Mouse (Mus musculus) monocyte, adult 5-6 weeks (primary cell): Measurements from ENCODE around the gene Flnb. TPM values are rescaled to one million over a fixed set of nuclear protein-coding genes. Genes with fewer than 3 reads are reported as not detected.

Experiments used
- ATAC-seq: fragments of 153-309, 156-312 bp; replicated peaks from 2 replicates; pipeline ENCODE4 v1.8.0; 2017; ENCODE audit warnings: mild to moderate bottlenecking; ENCODE audit not compliant: low TSS enrichment, insufficient number of reproducible peaks, severe bottlenecking, poor library complexity, low FRiP score
- total RNA-seq: library from RNA; stranded (forward); fragments of 200-1000, 200-491, 200-594 nt; gene quantifications from 3 replicates; pipeline ENCODE4 v1.2.3, GENCODE M21; 2017

Gene Flnb
- total RNA-seq, 1 experiment from 2014 or later, result 8.0 TPM

DNA sequence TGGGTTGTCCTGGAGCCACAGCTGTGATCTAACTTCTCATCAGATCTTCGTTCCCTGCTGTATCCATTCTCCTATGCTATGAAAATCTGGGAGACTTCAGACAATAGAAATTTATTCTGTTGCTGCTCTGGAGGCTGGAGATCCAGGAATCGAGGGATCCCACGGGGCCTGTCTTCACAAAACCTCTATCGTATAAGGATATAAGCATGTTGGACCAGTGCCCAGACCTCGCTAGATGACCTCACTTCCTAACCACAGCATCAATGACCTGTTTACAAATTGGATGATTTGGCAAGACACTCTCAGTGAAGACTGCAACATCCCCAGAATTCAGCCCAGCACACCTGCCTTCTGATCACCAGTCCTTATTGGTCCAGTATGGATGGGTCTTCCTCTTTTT lies 144.0 kb downstream of the Flnb start:
- no peak for ATAC-seq

GRCm38 (mm10) chr14:7962626-7963025 lies 144.9 kb downstream of the Flnb start:
- no peak for ATAC-seq

- no peak for ATAC-seq
Observed at GRCm38 (mm10) chr14:7963160-7963559, 145.4 kb downstream of the Flnb start.

GRCm38 (mm10) chr14:7964219-7964889 lies 146.6 kb downstream of the Flnb start:
- peak; percentile 67; the same call in 1 of the 2 replicates for ATAC-seq

DNA sequence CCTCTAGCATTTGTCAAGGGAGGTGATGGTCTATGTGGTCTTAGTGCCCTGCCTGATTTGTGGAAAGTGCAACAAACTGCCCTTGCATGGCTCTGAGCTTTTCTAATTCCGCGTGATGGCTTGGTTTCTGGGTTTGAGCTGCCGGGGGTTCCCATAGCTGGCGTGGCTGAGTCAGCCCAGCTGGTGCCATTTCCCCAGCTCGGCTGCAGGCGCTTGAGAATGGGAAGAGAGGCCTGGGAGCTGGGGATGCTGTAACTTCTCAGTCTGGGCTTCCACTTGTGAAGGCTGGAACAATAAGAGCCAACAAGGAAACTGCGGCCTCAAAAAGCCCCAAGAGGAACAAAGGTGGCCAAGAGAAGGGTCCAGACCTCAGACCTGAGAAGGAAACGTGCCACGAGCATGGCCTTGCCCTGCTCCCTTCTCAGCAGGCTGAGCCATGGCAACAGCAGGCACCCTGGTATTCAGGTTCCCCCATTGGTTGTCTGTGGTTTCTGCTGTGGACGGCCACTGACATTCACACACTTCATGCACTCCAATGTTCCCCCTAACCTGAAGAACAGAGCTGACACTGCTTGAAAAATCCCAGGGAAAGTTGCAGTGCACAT lies 154.2 kb downstream of the Flnb start:
- no peak for ATAC-seq

GRCm38 (mm10) chr14:7974643-7975042 lies 156.9 kb downstream of the Flnb start:
- no peak for ATAC-seq

DNA sequence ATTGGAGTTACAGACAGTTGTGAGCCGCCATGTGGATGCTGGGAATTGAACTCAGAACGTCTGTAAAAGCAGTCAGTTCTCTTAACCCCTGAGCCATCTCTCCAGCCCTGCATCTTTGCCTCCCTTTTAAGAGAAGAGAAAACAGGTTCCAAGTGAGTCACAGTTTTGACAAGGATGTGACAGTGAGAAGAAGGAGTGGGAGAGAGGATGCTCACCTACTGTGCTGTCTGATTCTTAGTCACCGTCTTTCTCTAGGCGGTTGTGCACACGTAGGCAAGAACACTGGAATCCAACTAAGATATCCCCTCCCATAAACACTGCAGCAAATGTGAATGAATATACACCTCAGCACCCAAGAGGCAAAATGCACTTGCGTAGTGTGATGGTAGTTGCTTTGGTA lies 157.4 kb downstream of the Flnb start:
- ATAC-seq, result no peak

DNA sequence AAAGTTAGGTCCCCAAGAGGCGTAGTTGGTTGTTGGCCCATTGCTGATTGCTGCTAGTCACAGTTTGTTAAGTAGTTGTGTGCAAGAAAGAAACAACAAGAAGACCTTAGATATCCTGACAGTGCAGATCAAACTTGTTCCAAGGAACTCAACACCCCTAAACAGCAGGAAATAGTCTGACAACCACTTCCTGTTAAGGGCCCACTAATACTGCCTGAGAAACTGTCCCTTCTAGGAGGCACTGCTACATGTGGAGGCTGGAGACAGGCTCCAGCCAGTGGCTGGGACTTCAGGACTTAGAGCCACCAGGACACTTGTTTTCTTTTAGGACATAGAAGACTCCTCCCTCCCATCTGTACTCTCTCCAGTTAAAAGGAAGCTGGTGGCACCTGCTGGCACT lies 159.7 kb downstream of the Flnb start:
- no peak for ATAC-seq

DNA sequence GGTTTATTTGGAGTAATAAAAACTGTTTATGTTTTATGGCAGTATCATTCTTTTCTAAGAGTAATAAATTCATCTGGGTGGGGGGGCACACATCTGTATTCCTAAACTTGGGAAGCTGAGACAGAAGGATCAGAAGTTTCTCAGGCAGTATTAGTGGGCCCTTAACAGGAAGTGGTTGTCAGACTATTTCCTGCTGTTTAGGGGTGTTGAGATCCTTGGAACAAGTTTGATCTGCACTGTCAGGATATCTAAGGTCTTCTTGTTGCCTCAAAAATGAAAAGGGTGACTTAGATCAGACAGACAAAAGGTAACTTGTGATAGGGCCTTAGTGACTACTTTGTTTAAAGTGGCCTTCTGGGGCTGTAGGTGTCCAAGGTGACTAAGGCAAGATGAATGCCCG lies 160.4 kb downstream of the Flnb start:
- no peak for ATAC-seq

- ATAC-seq, result no peak
Observed at GRCm38 (mm10) chr14:7981226-7981625, 163.5 kb downstream of the Flnb start.

DNA sequence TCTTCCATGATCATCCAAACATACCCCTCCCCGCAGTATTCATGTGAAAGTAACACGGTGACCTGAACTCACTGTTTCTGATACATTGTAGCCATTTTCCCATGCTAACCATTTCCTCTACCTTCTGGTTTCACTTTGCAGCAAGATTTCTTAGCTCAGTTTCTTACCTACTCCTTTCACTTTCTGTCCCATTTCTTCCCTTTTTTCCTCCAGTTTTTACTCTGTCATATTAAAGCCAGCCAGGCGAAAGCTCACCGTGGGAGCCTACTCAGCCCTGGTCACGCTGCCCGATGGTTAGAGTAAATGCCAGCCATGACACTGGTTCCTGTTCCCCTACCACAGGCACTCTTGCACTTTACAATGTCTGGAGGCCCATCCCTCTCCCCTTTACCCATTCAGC lies 169.2 kb downstream of the Flnb start:
- ATAC-seq, result peak; percentile 63

DNA sequence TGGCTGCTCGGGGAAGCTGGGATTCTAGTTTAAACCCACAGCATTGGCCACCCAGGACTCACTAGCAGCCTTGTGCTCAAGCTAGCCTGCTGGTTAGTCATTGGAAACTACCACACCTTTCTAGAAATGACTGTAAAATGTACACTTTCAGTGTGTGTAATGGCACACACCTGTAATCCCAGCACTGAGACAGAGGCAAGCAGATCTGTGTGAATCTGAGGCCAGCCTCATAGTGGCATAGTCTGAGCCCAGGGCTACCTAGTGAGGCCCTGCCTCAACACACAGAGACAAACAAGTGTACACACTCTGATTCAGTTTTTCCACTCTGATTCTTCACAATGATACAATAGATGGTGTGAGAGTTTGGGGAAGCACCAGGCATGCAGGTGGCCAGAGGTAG lies 171.6 kb downstream of the Flnb start:
- no peak for ATAC-seq

DNA sequence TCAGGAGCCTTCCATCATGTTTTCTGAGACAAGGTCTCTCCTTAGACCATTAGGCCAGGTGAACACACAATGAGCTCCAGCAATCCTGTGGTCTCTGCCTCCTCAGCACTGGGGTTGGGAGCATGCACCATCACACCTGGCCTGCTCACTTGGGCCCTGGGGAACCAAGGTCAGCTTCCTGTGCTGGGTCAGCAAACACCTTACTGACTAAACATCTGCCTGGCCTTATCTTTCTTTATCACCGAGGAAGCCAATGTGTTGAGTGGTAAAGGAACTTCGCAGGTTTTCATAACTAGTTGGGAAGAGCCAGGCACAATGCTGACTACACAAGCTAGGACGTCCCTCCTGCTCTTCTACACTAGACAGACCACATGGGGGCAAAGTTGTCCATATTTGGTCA lies 172.2 kb downstream of the Flnb start:
- no peak for ATAC-seq

GRCm38 (mm10) chr14:7991108-7991776 lies 173.5 kb downstream of the Flnb start:
- ATAC-seq, result no peak

GRCm38 (mm10) chr14:7992158-7992557 lies 174.4 kb downstream of the Flnb start:
- ATAC-seq, result no peak

DNA sequence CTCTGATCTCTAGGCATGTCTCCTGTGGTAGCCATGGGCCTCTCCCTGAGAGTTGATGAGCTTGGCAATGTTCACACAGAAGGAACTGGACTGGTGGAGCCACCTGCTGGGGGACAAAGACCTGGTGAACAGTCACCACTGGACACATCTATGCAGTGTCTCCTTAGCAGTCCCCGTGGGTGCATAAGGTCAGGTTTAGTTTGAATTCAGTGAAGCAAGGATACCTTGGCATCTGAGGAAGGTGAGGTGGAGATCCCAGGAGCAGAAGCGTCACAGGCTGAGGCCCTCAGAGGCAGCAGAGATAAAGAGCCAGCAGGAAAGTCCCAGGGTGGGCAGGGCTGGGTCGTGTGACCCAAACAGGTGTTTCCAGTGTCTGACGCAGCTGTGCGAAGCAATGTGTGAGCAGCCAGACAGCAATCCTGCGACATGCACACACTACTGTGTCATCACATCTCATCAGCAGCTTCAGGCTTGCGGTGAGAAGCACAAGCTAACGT lies 176.6 kb downstream of the Flnb start, which contains the start of gene Dnase1l3:
Dnase1l3 (minus strand) TSS at position 303 of the 497 bp plus-strand sequence.
- peak; percentile 12; the same call in 1 of the 2 replicates for ATAC-seq

DNA sequence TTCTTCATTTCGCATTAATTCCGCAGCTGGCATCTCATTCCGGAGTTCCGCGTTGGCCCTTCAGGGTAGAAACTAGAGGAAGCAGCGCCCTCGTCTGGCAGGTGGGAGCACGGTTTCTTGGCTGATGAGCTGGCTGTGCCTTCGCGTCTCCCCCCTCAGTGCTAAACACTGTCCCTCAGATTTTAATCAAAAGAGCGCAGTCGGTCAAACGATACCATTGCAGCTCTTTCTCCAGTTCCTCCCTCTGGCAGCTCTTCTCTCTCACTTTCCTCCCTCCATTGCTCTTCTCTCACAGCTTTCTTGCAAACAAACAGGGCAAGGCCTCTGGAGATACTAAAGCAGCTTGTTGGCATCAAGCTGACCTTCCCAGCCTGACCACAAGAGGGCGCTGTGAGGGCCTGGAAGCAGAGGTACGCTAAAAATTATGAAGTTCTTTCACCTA lies 179.5 kb downstream of the Flnb start:
- peak; percentile 71 for ATAC-seq

GRCm38 (mm10) chr14:7999030-7999429 lies 181.3 kb downstream of the Flnb start:
- no peak for ATAC-seq

- no peak for ATAC-seq
Observed at GRCm38 (mm10) chr14:7999435-7999834, 181.7 kb downstream of the Flnb start.

- ATAC-seq, result no peak
Observed at GRCm38 (mm10) chr14:8000247-8000646, 182.5 kb downstream of the Flnb start.
